Mouse (Mus musculus) c-Kit-positive CD71-positive TER-119-negative erythroid progenitor cells, embryonic 14.5 days (primary cell): ENCODE results near the gene Gata1.
"Not testable (repeated sequence)": the region's sequence is repeated elsewhere in the genome, so short reads cannot be mapped to it uniquely, and the experiment has no call there.

Experiments
- DNase-seq: peaks from one replicate; pipeline ENCODE4 v3.0.0-alpha.2; 2013; ENCODE audit warnings: low read depth

The Gata1 gene

GRCm38 (mm10) chrX:7977892-7978291 is at the start of gene Gata1:
TSS of gene Gata1 (minus strand) at chrX:7978071.
- no peak for DNase-seq

GRCm38 (mm10) chrX:8026811-8027210 is 48.9 kb upstream of the Gata1 start:
- DNase-seq = no peak

- no peak for DNase-seq
Observed at GRCm38 (mm10) chrX:8024795-8025194, 46.9 kb upstream of the Gata1 start.

GRCm38 (mm10) chrX:8020111-8020778 is 42.4 kb upstream of the Gata1 start:
- DNase-seq = no peak

- no peak for DNase-seq
Observed at GRCm38 (mm10) chrX:8018286-8018685, 40.4 kb upstream of the Gata1 start, which contains the start of gene Glod5. TSS of gene Glod5 (minus strand) at chrX:8018492.

- no peak for DNase-seq
Observed at GRCm38 (mm10) chrX:8017142-8017541, 39.3 kb upstream of the Gata1 start.

- not testable (repeated sequence) for DNase-seq
Observed at GRCm38 (mm10) chrX:8015675-8016074, 37.8 kb upstream of the Gata1 start.

- DNase-seq = no peak
Observed at GRCm38 (mm10) chrX:8013569-8014314, 35.9 kb upstream of the Gata1 start.

GRCm38 (mm10) chrX:8013157-8013556 is 35.3 kb upstream of the Gata1 start:
- no peak for DNase-seq

- not testable (repeated sequence) for DNase-seq
Observed at GRCm38 (mm10) chrX:8009356-8009755, 31.5 kb upstream of the Gata1 start.

GRCm38 (mm10) chrX:8008543-8008942 is 30.7 kb upstream of the Gata1 start:
- no peak for DNase-seq

GRCm38 (mm10) chrX:8002971-8003370 is 25.1 kb upstream of the Gata1 start:
- no peak for DNase-seq

GRCm38 (mm10) chrX:8002001-8002400 is 24.1 kb upstream of the Gata1 start:
- no peak for DNase-seq

- no peak for DNase-seq
Observed at GRCm38 (mm10) chrX:8000546-8001192, 22.8 kb upstream of the Gata1 start.

- peak; percentile 57 for DNase-seq
Observed at GRCm38 (mm10) chrX:7993068-7993735, 15.3 kb upstream of the Gata1 start.

GRCm38 (mm10) chrX:7992379-7993067 is 14.7 kb upstream of the Gata1 start:
- DNase-seq = no peak

- no peak for DNase-seq
Observed at GRCm38 (mm10) chrX:7981368-7981767, 3.5 kb upstream of the Gata1 start.

- peak; percentile 77 for DNase-seq
Observed at GRCm38 (mm10) chrX:7971292-7971691, 6.6 kb downstream of the Gata1 start.

- no peak for DNase-seq
Observed at GRCm38 (mm10) chrX:7968899-7969298, 9.0 kb downstream of the Gata1 start.

GRCm38 (mm10) chrX:7968226-7968625 is 9.6 kb downstream of the Gata1 start:
- DNase-seq = no peak

- DNase-seq = peak; percentile 54
Observed at GRCm38 (mm10) chrX:7967596-7968201, 10.2 kb downstream of the Gata1 start.
